Mouse (Mus musculus): Measurements from ENCODE around the gene Rab11fip2.

The Rab11fip2 gene

GRCm38 (mm10) chr19:59943322-59943871 lies at the start of gene Rab11fip2:
Rab11fip2 (minus strand) TSS chr19:59943654.
- in situ Hi-C loops (cut with MboI; ENCODE audit: low pct_unique_long_range_greater_than_20kb in 1 of 2, low sequenced_read_pairs in 2 of 2, unreplicated experiment in 1 of 2): no loop called here

- in situ Hi-C loops (cut with MboI; ENCODE audit: low pct_unique_long_range_greater_than_20kb in 1 of 2, low sequenced_read_pairs in 2 of 2, unreplicated experiment in 1 of 2): no loop called here
Observed at GRCm38 (mm10) chr19:59981588-59981987, 38.1 kb upstream of the Rab11fip2 start.

- in situ Hi-C loops (cut with MboI; ENCODE audit: low pct_unique_long_range_greater_than_20kb in 1 of 2, low sequenced_read_pairs in 2 of 2, unreplicated experiment in 1 of 2): no loop called here
Observed at GRCm38 (mm10) chr19:59954936-59955335, 11.5 kb upstream of the Rab11fip2 start.

GRCm38 (mm10) chr19:59949731-59950130 lies 6.3 kb upstream of the Rab11fip2 start:
- in situ Hi-C loops (cut with MboI; ENCODE audit: low pct_unique_long_range_greater_than_20kb in 1 of 2, low sequenced_read_pairs in 2 of 2, unreplicated experiment in 1 of 2): no loop called here

DNA sequence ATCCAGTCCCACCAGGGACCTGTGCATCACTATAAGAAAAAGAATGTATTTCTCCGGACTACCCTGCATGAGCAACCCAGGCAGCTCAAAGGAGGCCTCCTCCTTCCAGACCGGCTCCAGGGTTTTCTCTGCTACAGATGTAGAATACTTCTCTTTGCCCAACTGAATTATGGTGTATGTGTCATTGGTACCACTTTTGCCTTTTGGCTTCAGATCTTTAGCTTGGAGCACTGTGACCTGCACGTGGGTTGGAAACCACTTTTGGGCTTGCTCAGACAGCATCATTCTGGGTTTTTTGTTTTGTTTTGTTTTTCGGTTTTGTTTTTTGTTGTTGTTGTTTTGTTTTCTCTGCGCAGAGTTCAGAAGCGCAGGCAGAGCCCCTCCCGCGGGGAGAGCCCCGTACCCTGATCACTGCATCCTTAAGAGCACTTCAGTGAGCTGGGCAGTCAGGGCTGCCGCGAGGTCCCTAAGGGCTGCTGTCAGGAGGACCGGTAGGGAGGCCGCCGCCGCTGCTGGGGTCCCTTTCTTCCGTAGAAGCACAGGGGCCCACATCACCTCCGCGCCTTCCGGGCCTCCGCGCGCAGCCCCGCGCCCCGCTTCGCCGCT lies 635 bp downstream of the Rab11fip2 start:
- in situ Hi-C loops (cut with MboI; ENCODE audit: low pct_unique_long_range_greater_than_20kb in 1 of 2, low sequenced_read_pairs in 2 of 2, unreplicated experiment in 1 of 2): no loop called here

DNA sequence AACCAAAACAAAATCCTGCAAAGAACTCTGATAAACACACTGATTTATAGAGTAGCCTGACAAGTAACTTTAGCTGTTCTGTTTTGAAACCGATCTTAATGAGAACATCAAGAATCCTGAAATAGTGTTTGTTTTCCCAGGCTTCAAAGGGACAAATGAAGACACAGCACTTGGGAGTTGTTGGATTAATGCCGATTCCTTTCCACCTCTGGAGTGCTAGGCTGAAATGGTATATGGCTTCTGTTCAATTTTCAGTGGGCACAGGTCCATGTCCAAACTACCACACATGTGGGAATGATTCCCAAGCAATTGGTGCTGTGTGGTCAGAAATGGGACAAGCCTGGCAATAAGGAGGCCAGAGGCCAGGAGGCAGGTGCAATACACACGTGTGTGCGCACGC lies 3.7 kb downstream of the Rab11fip2 start:
- in situ Hi-C loops (cut with MboI; ENCODE audit: low pct_unique_long_range_greater_than_20kb in 1 of 2, low sequenced_read_pairs in 2 of 2, unreplicated experiment in 1 of 2): no loop called here

- in situ Hi-C loops (cut with MboI; ENCODE audit: low pct_unique_long_range_greater_than_20kb in 1 of 2, low sequenced_read_pairs in 2 of 2, unreplicated experiment in 1 of 2): no loop called here
Observed at GRCm38 (mm10) chr19:59932085-59932484, 11.4 kb downstream of the Rab11fip2 start.

- in situ Hi-C loops (cut with MboI; ENCODE audit: low pct_unique_long_range_greater_than_20kb in 1 of 2, low sequenced_read_pairs in 2 of 2, unreplicated experiment in 1 of 2): no loop called here
Observed at GRCm38 (mm10) chr19:59928672-59929071, 14.8 kb downstream of the Rab11fip2 start.

DNA sequence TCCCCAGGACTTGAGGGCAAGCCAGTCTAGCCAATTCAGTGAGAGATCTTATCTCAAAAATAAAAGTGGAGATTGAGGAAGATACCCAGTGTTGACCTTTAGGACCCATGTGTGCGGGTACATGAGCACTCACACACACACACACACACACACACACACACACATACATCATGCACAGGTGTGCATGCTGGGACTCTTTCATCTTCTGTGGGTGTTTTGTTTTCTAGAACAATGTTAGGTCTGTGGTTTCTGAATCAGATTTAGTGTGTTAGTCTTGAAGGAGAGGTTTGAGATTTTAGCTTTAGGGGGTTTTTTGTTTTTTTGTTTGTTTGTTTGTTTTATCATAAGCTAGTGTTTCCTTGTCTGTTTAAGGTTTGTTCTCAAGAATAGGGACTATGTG lies 17.3 kb downstream of the Rab11fip2 start:
- in situ Hi-C loops (cut with MboI; ENCODE audit: low pct_unique_long_range_greater_than_20kb in 1 of 2, low sequenced_read_pairs in 2 of 2, unreplicated experiment in 1 of 2): no loop called here

GRCm38 (mm10) chr19:59920846-59921245 lies 22.6 kb downstream of the Rab11fip2 start:
- in situ Hi-C loops (cut with MboI; ENCODE audit: low pct_unique_long_range_greater_than_20kb in 1 of 2, low sequenced_read_pairs in 2 of 2, unreplicated experiment in 1 of 2): no loop called here

GRCm38 (mm10) chr19:59917901-59918613 lies 25.4 kb downstream of the Rab11fip2 start:
- in situ Hi-C loops (cut with MboI; ENCODE audit: low pct_unique_long_range_greater_than_20kb in 1 of 2, low sequenced_read_pairs in 2 of 2, unreplicated experiment in 1 of 2): no loop called here

DNA sequence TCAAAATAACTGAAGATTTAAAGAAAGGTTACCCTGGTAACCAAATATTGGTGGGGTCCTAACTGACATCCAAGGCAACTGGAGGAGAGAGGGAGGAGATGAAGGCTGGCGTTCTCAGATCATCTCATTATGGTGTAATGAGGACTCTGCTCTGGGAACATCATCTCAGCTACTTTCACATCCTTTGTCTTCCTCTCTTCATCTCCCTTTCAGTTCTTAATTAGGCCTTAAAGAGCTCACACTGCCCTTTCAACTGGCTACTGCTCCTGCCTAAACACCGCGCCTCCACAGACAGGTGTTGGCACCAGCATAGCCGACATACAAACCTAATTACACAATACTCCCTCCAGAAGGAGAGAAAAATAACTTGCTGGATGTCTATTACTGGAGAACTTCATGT lies 31.9 kb downstream of the Rab11fip2 start:
- in situ Hi-C loops (cut with MboI; ENCODE audit: low pct_unique_long_range_greater_than_20kb in 1 of 2, low sequenced_read_pairs in 2 of 2, unreplicated experiment in 1 of 2): no loop called here

GRCm38 (mm10) chr19:59905296-59906081 lies 38.0 kb downstream of the Rab11fip2 start:
- in situ Hi-C loops (cut with MboI; ENCODE audit: low pct_unique_long_range_greater_than_20kb in 1 of 2, low sequenced_read_pairs in 2 of 2, unreplicated experiment in 1 of 2): no loop called here

DNA sequence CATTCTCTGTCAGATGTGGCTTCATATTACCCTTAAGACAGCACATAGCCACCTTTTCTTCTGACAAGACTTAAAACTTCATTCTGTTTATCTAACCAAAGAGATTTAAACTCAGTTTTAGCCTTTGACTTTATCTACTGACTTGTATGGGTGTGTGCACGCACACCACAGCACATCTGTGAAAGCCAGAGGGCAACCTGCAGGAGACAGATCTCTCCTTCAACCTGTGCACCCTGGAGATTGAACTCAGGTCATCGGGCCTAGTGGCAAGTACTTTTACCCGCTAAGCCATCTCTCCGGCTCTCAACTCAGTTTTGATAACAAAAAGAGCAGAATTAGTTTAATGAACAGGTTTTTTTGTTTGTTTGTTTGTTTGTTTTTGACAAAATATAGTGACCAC lies 43.5 kb downstream of the Rab11fip2 start:
- in situ Hi-C loops (cut with MboI; ENCODE audit: low pct_unique_long_range_greater_than_20kb in 1 of 2, low sequenced_read_pairs in 2 of 2, unreplicated experiment in 1 of 2): no loop called here

DNA sequence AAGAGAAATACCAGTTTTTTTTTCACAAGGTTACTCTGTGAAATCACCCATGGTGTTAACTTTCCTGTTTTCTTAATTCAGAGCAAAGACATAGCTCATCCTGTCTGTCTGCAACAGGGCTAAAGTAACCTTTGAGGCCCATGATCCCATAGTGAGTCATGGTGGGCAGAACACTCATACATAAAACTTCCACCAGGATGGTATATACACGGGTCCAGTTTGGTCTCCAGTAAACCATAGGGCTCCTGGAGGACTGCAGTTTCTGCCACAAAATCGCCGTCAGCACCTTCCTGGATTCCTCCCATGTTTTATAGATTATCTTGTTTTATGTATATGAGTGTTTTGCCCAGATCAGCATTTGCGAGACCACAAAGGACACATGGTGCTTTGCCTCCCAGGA lies 45.2 kb downstream of the Rab11fip2 start:
- in situ Hi-C loops (cut with MboI; ENCODE audit: low pct_unique_long_range_greater_than_20kb in 1 of 2, low sequenced_read_pairs in 2 of 2, unreplicated experiment in 1 of 2): no loop called here

DNA sequence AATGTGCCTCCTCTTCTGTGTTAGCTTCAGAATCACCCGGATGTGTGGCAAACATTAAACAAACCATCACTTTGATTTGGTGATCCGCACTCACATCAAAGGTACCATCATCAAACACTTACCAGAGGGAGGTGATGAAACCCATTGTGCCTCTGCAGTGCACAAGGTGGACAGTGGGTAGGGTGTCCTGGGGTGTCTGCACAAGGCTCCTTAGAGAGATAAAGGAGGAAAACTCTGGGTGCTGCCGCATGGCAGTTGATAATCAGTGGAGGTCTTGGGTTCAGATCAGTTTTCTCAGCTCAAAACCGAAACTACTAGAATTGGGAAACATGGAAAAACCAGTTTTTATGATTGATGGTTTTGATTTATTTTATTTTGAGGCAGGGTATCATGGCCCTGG lies 54.1 kb downstream of the Rab11fip2 start:
- in situ Hi-C loops (cut with MboI; ENCODE audit: low pct_unique_long_range_greater_than_20kb in 1 of 2, low sequenced_read_pairs in 2 of 2, unreplicated experiment in 1 of 2): no loop called here

DNA sequence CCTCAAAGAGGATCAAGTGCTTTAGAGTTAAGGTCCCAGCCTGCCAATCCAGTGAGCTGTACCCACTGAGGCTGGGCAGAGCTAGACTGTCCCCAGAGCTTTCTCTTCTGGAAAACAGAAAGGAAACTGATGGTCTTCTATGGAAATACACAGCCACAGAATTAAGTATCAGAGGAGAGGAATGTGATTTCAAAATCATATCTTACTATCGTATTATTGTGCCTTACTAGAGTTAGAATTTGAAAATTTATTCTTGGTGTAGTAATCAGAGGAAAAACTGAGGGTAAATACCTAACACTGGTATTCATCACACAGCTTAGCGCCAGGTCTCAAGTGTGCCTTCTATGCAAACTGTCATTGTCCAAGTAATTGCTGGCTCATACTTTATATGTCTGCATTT lies 54.6 kb downstream of the Rab11fip2 start:
- in situ Hi-C loops (cut with MboI; ENCODE audit: low pct_unique_long_range_greater_than_20kb in 1 of 2, low sequenced_read_pairs in 2 of 2, unreplicated experiment in 1 of 2): no loop called here

DNA sequence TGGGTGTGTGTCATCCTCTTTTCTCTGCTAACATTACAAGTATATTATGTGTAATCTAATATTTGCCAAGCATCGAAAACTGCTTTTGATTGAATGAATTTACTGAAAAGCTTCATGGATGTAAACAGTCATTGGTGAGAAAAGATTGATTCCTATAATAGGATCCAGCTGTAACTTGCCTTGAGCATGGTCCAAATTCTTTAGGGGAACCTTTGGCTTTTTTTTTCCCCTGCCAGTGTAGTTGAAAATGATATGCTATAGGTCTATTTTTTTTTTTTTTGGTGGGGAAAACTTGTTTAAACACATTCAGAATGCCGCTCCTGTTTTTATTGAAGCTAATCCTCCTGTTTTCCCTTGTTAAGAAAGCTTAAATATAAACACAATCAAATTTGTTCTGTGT lies 55.6 kb downstream of the Rab11fip2 start:
- in situ Hi-C loops (cut with MboI; ENCODE audit: low pct_unique_long_range_greater_than_20kb in 1 of 2, low sequenced_read_pairs in 2 of 2, unreplicated experiment in 1 of 2): no loop called here

GRCm38 (mm10) chr19:59885301-59885700 lies 58.2 kb downstream of the Rab11fip2 start:
- in situ Hi-C loops (cut with MboI; ENCODE audit: low pct_unique_long_range_greater_than_20kb in 1 of 2, low sequenced_read_pairs in 2 of 2, unreplicated experiment in 1 of 2): no loop called here

Data from mouse embryonic stem cell (cell line).